Mouse (Mus musculus) midbrain, embryonic 10.5 days (tissue): ENCODE results near the gene Ubac2. TPM values are rescaled to one million over a fixed set of nuclear protein-coding genes. Genes with fewer than 3 reads are reported as not detected.

Experiments used
- DNase-seq: peaks from one replicate; pipeline ENCODE4 v3.0.0-alpha.2; 2017; ENCODE audit warnings: low spot score
- H3K27ac ChIP-seq: fragments of 300-500 bp; sonication (generic); replicated peaks from 2 replicates; pipeline ENCODE4 v1.5.1; 2016; ENCODE audit warnings: mild to moderate bottlenecking
- H3K27me3 ChIP-seq: fragments of 300-500 bp; sonication (generic); 2 replicates; pipeline ENCODE4 v1.6.1; 2016; ENCODE audit warnings: low read depth, mild to moderate bottlenecking; ENCODE audit not compliant: poor library complexity, severe bottlenecking
- H3K36me3 ChIP-seq: fragments of 300-500 bp; sonication (generic); 2 replicates; pipeline ENCODE4 v1.6.1; 2016; ENCODE audit warnings: mild to moderate bottlenecking, moderate library complexity
- H3K4me1 ChIP-seq: fragments of 300-500 bp; sonication (generic); 2 replicates; pipeline ENCODE4 v1.6.1; 2016
- H3K4me3 ChIP-seq: fragments of 300-500 bp; sonication (generic); 2 replicates; pipeline ENCODE4 v1.5.1; 2016; ENCODE audit warnings: mild to moderate bottlenecking, moderate library complexity
- H3K9me3 ChIP-seq: fragments of 300-500 bp; sonication (generic); replicated peaks from 2 replicates; pipeline ENCODE4 v1.6.1; 2016; ENCODE audit warnings: mild to moderate bottlenecking
- WGBS: fragments of 180-500 bp; shearing (Covaris S2); methylation state at CpG from one replicate; pipeline ENCODE4 v1.1.7; 2016; 5-methylcytosine and 5-hydroxymethylcytosine counted together
- polyA plus RNA-seq: library from polyadenylated mRNA; unstranded; fragments of >200 nt; fragmentation: Nextera tagmentation; extraction: Ambion mirVana; gene quantifications from 2 replicates; pipeline ENCODE4 v1.2.1, GENCODE M21; 2016

Ubac2 gene
- polyA plus RNA-seq, 1 experiment from 2014 or later, result 78.3 TPM

- no peak overlapping the region for H3K4me3 ChIP-seq
- H3K36me3 ChIP-seq, result peaks cover 4% of the 10 kb centered on the region
- H3K27me3 ChIP-seq, result no peaks in the 10 kb centered on the region
- WGBS, result 91% methylated on average over 3 of the region's 3 CpGs
- no peak overlapping the region for H3K27ac ChIP-seq
- DNase-seq, result no peak
- H3K4me1 ChIP-seq, result peaks cover 4% of the 10 kb centered on the region; the same call in 1 of the 2 replicates
- H3K9me3 ChIP-seq, result no peaks in the 10 kb centered on the region
Measured at GRCm38 (mm10) chr14:121959538-121959980, 81.1 kb downstream of the Ubac2 start.

- DNase-seq, result no peak
- no peaks in the 10 kb centered on the region for H3K9me3 ChIP-seq
- 89% methylated on average over 4 of the region's 4 CpGs for WGBS
- H3K27me3 ChIP-seq, result no peaks in the 10 kb centered on the region
- peaks cover 4% of the 10 kb centered on the region; the same call in 1 of the 2 replicates for H3K4me1 ChIP-seq
- no peak overlapping the region for H3K4me3 ChIP-seq
- no peak overlapping the region for H3K27ac ChIP-seq
- H3K36me3 ChIP-seq, result no peaks in the 10 kb centered on the region; the same call in 1 of the 2 replicates
Measured at GRCm38 (mm10) chr14:121960031-121960430, 81.6 kb downstream of the Ubac2 start.

- Histone ChIP-seq H3K9me3 (no peaks in the 10 kb centered on the region), H3K4me3 (no peak overlapping the region), H3K27ac (no peak overlapping the region), H3K36me3 (no peaks in the 10 kb centered on the region; the same call in 1 of the 2 replicates), H3K27me3 (no peaks in the 10 kb centered on the region), H3K4me1 (peaks cover 4% of the 10 kb centered on the region; the same call in 1 of the 2 replicates)
- WGBS, result 85% methylated on average over 2 of the region's 2 CpGs
- no peak for DNase-seq
Measured at GRCm38 (mm10) chr14:121960531-121960930, 82.1 kb downstream of the Ubac2 start.

GRCm38 (mm10) chr14:121960997-121961396, 82.6 kb downstream of the Ubac2 start:
- no peak overlapping the region for H3K4me3 ChIP-seq
- no peaks in the 10 kb centered on the region for H3K9me3 ChIP-seq
- H3K4me1 ChIP-seq, result peaks cover 4% of the 10 kb centered on the region; the same call in 1 of the 2 replicates
- no peak overlapping the region for H3K27ac ChIP-seq
- WGBS, result 75% methylated on average over 6 of the region's 6 CpGs
- DNase-seq, result no peak
- no peaks in the 10 kb centered on the region for H3K27me3 ChIP-seq
- H3K36me3 ChIP-seq, result no peaks in the 10 kb centered on the region; the same call in 1 of the 2 replicates

- Histone ChIP-seq H3K27ac (no peak overlapping the region), H3K4me3 (no peak overlapping the region), H3K4me1 (peaks cover 4% of the 10 kb centered on the region; the same call in 1 of the 2 replicates), H3K27me3 (no peaks in the 10 kb centered on the region), H3K9me3 (no peaks in the 10 kb centered on the region), H3K36me3 (no peaks in the 10 kb centered on the region; the same call in 1 of the 2 replicates)
- DNase-seq, result no peak
- 93% methylated on average over 12 of the region's 12 CpGs for WGBS
Measured at GRCm38 (mm10) chr14:121961496-121962127, 83.2 kb downstream of the Ubac2 start.

GRCm38 (mm10) chr14:121962128-121962890, 83.9 kb downstream of the Ubac2 start:
- no peaks in the 10 kb centered on the region for H3K27me3 ChIP-seq
- 80% methylated on average over 14 of the region's 14 CpGs for WGBS
- DNase-seq, result no peak
- no peaks in the 10 kb centered on the region; the same call in 1 of the 2 replicates for H3K36me3 ChIP-seq
- no peak overlapping the region for H3K27ac ChIP-seq
- no peak overlapping the region for H3K4me3 ChIP-seq
- H3K9me3 ChIP-seq, result no peaks in the 10 kb centered on the region
- peaks cover 4% of the 10 kb centered on the region; the same call in 1 of the 2 replicates for H3K4me1 ChIP-seq

- H3K4me3 ChIP-seq, result no peak overlapping the region
Measured at GRCm38 (mm10) chr14:121963251-121963941, 85.0 kb downstream of the Ubac2 start.

GRCm38 (mm10) chr14:121963942-121964335, 85.5 kb downstream of the Ubac2 start:
- Histone ChIP-seq H3K27me3 (no peaks in the 10 kb centered on the region), H3K27ac (no peak overlapping the region), H3K36me3 (no peaks in the 10 kb centered on the region; the same call in 1 of the 2 replicates), H3K4me1 (peaks cover 4% of the 10 kb centered on the region; the same call in 1 of the 2 replicates), H3K4me3 (no peak overlapping the region), H3K9me3 (no peaks in the 10 kb centered on the region)
- DNase-seq, result no peak
- WGBS, result 85% methylated on average over 4 of the region's 4 CpGs

More at GRCm38 (mm10) chr14:121963251-121963941, 85.0 kb downstream of the Ubac2 start:
- Histone ChIP-seq H3K36me3 (no peaks in the 10 kb centered on the region; the same call in 1 of the 2 replicates), H3K27ac (no peak overlapping the region), H3K27me3 (no peaks in the 10 kb centered on the region), H3K4me1 (peaks cover 4% of the 10 kb centered on the region; the same call in 1 of the 2 replicates), H3K9me3 (no peaks in the 10 kb centered on the region)
- DNase-seq, result no peak
- WGBS, result 92% methylated on average over 9 of the region's 9 CpGs

- no peak within 1 kb of the TSS for H3K4me3 ChIP-seq
- peaks cover 4% of the 10 kb centered on the region; the same call in 1 of the 2 replicates for H3K4me1 ChIP-seq
- no peaks in the 10 kb centered on the region for H3K27me3 ChIP-seq
- H3K27ac ChIP-seq, result no peak within 1 kb of the TSS
- H3K9me3 ChIP-seq, result no peaks in the 10 kb centered on the region
- no peak for DNase-seq
- whole genome bisulfite sequencing, result 72% methylated on average over 6 of the region's 6 CpGs
- H3K36me3 ChIP-seq, result no peaks in the 10 kb centered on the region; the same call in 1 of the 2 replicates
Measured at GRCm38 (mm10) chr14:121964990-121965389, 86.6 kb downstream of the Ubac2 start, which contains the start of gene Gpr183. TSS of gene Gpr183 (minus strand) at chr14:121965195.

- 95% methylated on average over 4 of the region's 4 CpGs for WGBS
- H3K9me3 ChIP-seq, result no peaks in the 10 kb centered on the region
- no peaks in the 10 kb centered on the region for H3K27me3 ChIP-seq
Measured at GRCm38 (mm10) chr14:121965461-121965860, 87.0 kb downstream of the Ubac2 start.

GRCm38 (mm10) chr14:121967095-121967494, 88.7 kb downstream of the Ubac2 start:
- WGBS, result 93% methylated on average over 4 of the region's 4 CpGs
- no peaks in the 10 kb centered on the region for H3K9me3 ChIP-seq
- H3K4me1 ChIP-seq, result no peaks in the 10 kb centered on the region
- no peaks in the 10 kb centered on the region for H3K36me3 ChIP-seq
- no peak overlapping the region for H3K27ac ChIP-seq
- DNase-seq, result no peak
- H3K4me3 ChIP-seq, result no peak overlapping the region
- no peaks in the 10 kb centered on the region for H3K27me3 ChIP-seq

More at GRCm38 (mm10) chr14:121965461-121965860, 87.0 kb downstream of the Ubac2 start:
- Histone ChIP-seq H3K27ac (no peak overlapping the region), H3K36me3 (no peaks in the 10 kb centered on the region; the same call in 1 of the 2 replicates), H3K4me3 (no peak overlapping the region), H3K4me1 (peaks cover 4% of the 10 kb centered on the region; the same call in 1 of the 2 replicates)
- no peak for DNase-seq

- no peaks in the 10 kb centered on the region for H3K4me1 ChIP-seq
- 88% methylated on average over 1 of the region's 1 CpGs for WGBS
- DNase-seq, result no peak
- no peak overlapping the region for H3K27ac ChIP-seq
- no peaks in the 10 kb centered on the region for H3K27me3 ChIP-seq
- peaks cover 12% of the 10 kb centered on the region for H3K36me3 ChIP-seq
- H3K4me3 ChIP-seq, result no peak overlapping the region
- H3K9me3 ChIP-seq, result no peaks in the 10 kb centered on the region
Measured at GRCm38 (mm10) chr14:121970402-121970801, 92.0 kb downstream of the Ubac2 start.
